Mouse (Mus musculus) C2C12 (cell line): ENCODE measurements around the gene Dnajc30.

Experiments
- CEBPB ChIP-seq: IDR thresholded peaks from one replicate; pipeline ENCODE4 v1.6.1; 2011; ENCODE audit warnings: low read depth, mild to moderate bottlenecking, control low read depth, moderate library complexity
- CTCF ChIP-seq: IDR thresholded peaks from one replicate; pipeline ENCODE4 v1.5.1; 2011; ENCODE audit not compliant: control insufficient read depth, insufficient read depth, insufficient read length
- FOSL1 ChIP-seq: IDR thresholded peaks from one replicate; pipeline ENCODE4 v1.8.0; 2011; ENCODE audit warnings: mild to moderate bottlenecking, low read length; ENCODE audit not compliant: poor library complexity, insufficient read depth, severe bottlenecking
- MAX ChIP-seq: IDR thresholded peaks from one replicate; pipeline ENCODE4 v1.6.1; 2011; ENCODE audit warnings: mild to moderate bottlenecking, control low read depth
- MYOD1 ChIP-seq: IDR thresholded peaks from one replicate; pipeline ENCODE4 v1.6.1; 2011; ENCODE audit warnings: low read depth; ENCODE audit not compliant: control insufficient read depth, insufficient read length
- MYOG ChIP-seq: IDR thresholded peaks from one replicate; pipeline ENCODE4 v1.6.1; 2011; ENCODE audit not compliant: control insufficient read depth, insufficient read length; ENCODE audit errors: extremely low read depth
- USF1 ChIP-seq: IDR thresholded peaks from one replicate; pipeline ENCODE4 v1.6.1; 2011; ENCODE audit warnings: low read depth, mild to moderate bottlenecking, control low read depth, moderate library complexity

DNA sequence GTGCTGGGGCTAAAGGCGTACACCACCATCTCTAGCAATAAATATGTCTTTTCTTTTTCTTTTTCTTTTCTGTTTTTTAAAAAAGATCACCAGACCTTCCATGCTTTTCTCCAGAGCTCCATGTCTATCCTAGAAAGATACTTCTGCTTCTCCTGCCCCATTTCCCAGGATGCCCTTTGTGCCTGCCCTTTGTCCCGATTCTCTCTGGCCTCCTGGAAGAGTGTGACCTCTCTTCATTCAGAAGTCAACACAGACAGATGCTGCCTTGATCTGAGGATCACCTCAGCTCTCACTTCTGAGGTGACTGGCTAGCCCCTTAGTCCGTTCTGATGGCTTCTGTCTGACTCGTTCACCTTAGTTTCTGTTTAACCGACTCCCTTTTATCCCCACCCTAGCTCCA, 16.5 kb downstream of the Dnajc30 start:
- TF ChIP-seq CTCF (no peak), MAX (no peak), MYOG (no peak), FOSL1 (no peak), USF1 (no peak), CEBPB (no peak), MYOD1 (no peak)
